Mouse (Mus musculus) megakaryocyte-erythroid progenitor cell, adult 5 weeks (primary cell): ENCODE results near the gene Ssr1. TPM values are rescaled to one million over a fixed set of nuclear protein-coding genes. Genes with fewer than 3 reads are reported as not detected.

ENCODE experiments used
- polyA plus RNA-seq: library from polyadenylated mRNA; stranded (reverse); fragments of >175 nt; gene quantifications from 2 replicates; pipeline ENCODE4 v1.2.3, GENCODE M21; 2012

Gene Ssr1
- 97.2 and 111 TPM in 2 replicates for polyA plus RNA-seq

GRCm38 (mm10) chr13:37993704-37994404, at the start of gene Ssr1:
Gene Ssr1, minus strand, starts transcription at chr13:37994217.

DNA sequence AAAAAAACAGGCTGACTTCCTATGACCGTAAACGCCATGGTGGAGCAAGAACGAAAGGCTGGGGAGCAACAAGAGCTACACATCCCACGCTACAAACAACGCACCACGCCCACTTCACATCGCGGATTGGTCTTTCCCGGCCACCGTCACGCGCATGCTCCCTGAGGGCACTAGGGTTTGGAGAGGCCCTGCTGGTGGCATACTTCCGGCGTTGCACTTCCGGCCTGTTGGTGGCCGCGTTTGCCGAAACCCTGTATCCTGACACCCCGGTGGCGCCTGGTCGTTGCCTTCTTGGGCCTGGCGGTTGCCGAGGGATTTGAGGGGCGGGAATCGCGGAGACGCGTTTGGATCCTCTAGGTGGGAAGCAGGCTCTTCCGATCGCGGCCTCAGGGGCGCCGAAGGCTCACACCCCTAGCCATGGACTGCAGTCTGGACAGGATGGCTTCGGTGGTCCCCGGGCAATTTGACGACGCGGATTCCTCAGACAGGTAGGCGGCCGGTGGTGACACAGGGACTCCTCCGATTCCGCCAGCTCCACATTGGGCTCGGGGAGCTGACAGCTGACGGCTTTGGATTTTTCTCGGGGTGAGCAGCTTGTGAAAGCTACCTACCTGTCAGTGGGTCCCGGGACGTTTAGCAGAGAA, 43.1 kb upstream of the Ssr1 start, which contains the start of gene Cage1:
TSS of gene Cage1 (minus strand) at position 26 of the 644 bp plus-strand sequence.

DNA sequence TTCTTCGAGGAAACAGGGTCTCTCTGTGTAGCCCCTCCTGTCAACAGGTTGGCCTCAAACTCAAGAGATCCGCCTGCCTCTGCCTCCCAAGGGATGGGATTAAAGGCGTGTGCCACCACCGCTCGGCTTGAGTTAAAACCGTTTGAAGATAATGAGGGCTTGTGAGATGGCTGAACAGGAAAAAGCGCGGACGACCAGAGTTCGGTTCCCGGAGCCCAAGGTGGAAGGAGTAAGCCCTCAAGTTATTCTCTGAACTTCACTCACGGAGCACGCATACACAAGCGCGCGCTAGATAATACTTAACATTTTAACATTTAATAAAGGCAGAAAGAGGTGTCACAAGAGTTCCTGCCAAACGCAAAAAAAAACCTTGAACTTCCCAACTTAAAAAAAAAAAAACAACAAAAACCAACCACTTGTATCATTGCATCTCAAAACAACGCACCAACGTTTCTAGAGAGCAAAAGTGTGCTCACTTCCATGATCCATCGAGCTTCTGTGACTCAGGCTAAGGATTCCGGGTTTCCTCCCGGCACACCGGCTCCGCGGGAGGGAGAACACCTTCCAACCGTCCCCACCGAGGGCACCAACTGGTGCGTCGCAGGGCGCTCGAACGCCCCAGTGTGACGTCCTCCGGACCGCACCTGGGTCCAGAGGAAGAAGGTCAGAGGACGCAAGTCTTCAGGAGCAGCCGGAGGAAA, 42.5 kb upstream of the Ssr1 start, which contains the start of gene Riok1:
TSS of gene Riok1 (plus strand) at position 653 of the 701 bp plus-strand sequence.

Other genes with a start within 250 kb of the Ssr1 start
- gene Rreb1, start 215.8 kb downstream of the Ssr1 start, polyA plus RNA-seq = 75.4 and 96.8 TPM in 2 replicates
- 28.7 and 38.6 TPM in 2 replicates for gene Riok1, start 42.8 kb upstream of the Ssr1 start, polyA plus RNA-seq
- 0.59 and 0.94 TPM in 2 replicates for gene Cage1, start 42.9 kb upstream of the Ssr1 start, polyA plus RNA-seq
- gene Dsp, start 157.1 kb upstream of the Ssr1 start, polyA plus RNA-seq = 0.14 and 0.23 TPM in 2 replicates
- gene Snrnp48, start 210.7 kb upstream of the Ssr1 start, polyA plus RNA-seq = 69.5 and 91.5 TPM in 2 replicates